Mouse (Mus musculus) embryonic fibroblast, embryonic 13.5 days (primary cell): ENCODE results near the gene Gm38431.

Experiments used
- CTCF ChIP-seq: IDR thresholded peaks from 2 replicates; pipeline ENCODE4 v1.5.1; 2011; ENCODE audit warnings: mild to moderate bottlenecking, control low read depth, low read length, moderate library complexity, borderline replicate concordance; ENCODE audit not compliant: insufficient read depth
- POLR2A ChIP-seq: IDR thresholded peaks from 2 replicates; pipeline ENCODE4 v1.6.1; 2011; ENCODE audit warnings: low read depth, mild to moderate bottlenecking, control low read depth, low read length, moderate library complexity

- no peak for TF ChIP-seq POLR2A
- TF ChIP-seq CTCF, result no peak
Measured at GRCm38 (mm10) chr9:21097793-21098192, 6.0 kb upstream of the Gm38431 start.
